Mouse (Mus musculus) olfactory bulb, adult 2 months (tissue): Measurements from ENCODE around the gene Il31ra. TPM values are rescaled to one million over a fixed set of nuclear protein-coding genes. Genes with fewer than 3 reads are reported as not detected.

Experiments
- H3K27ac ChIP-seq: fragments of 200-500 bp; 2 replicates; pipeline ENCODE4 v1.5.1; 2012; ENCODE audit warnings: low read depth, low read length; ENCODE audit not compliant: insufficient read depth
- H3K4me1 ChIP-seq: fragments of 200-500 bp; 2 replicates; pipeline ENCODE4 v1.6.1; 2012; ENCODE audit warnings: low read length; ENCODE audit not compliant: control insufficient read depth, insufficient read depth
- H3K4me3 ChIP-seq: fragments of 200-500 bp; 2 replicates; pipeline ENCODE4 v1.5.1; 2012; ENCODE audit warnings: mild to moderate bottlenecking, low read depth, low read length, moderate library complexity; ENCODE audit not compliant: insufficient read depth
- CTCF ChIP-seq: fragments of 200-500 bp; IDR thresholded peaks from 2 replicates; pipeline ENCODE4 v1.5.1; 2012; ENCODE audit warnings: low read depth, mild to moderate bottlenecking, low read length, moderate library complexity; ENCODE audit not compliant: insufficient read depth
- POLR2A ChIP-seq: fragments of 200-500 bp; IDR thresholded peaks from 2 replicates; pipeline ENCODE4 v1.6.1; 2012; ENCODE audit warnings: mild to moderate bottlenecking, low read depth, low read length, moderate library complexity; ENCODE audit not compliant: insufficient read depth
- WGBS: fragments of 180-500 bp; shearing (Covaris S2); methylation state at CpG from one replicate; pipeline ENCODE4 v1.1.7; 2018; 5-methylcytosine and 5-hydroxymethylcytosine counted together
- polyA plus RNA-seq: library from polyadenylated mRNA; stranded (reverse); fragments of >200 nt; gene quantifications from 2 replicates; pipeline ENCODE4 v1.2.4, GENCODE M21; 2012; ENCODE audit warnings: low replicate concordance; ENCODE audit not compliant: missing spikeins, insufficient read depth, insufficient read length

The Il31ra gene
- polyA plus RNA-seq, 1 experiment, result not detected

DNA sequence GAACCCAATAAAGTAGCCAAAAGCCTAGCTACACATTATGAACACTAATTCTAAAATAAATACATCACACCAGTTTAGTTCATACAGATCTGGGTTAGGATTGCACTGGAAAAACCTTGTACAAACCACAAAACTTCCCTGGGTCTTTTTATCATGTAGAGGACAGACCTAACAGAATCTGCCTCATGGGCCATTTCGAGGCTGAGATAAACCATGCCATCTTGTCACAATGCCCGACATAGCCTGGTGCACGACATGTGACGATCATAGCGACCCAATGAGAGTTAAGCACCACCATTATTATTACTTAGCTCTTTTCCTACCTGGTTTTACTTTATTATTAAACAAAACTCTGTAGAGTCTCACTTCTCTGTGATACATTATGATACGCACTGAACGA, 57.1 kb downstream of the Il31ra start:
- H3K27ac ChIP-seq, result no peak overlapping the region
- WGBS, result 96% methylated on average over 7 of the region's 7 CpGs
- peaks cover 4% of the 10 kb centered on the region for H3K4me1 ChIP-seq
- no peak overlapping the region for H3K4me3 ChIP-seq
- TF ChIP-seq POLR2A, result no peak
- TF ChIP-seq CTCF, result no peak

DNA sequence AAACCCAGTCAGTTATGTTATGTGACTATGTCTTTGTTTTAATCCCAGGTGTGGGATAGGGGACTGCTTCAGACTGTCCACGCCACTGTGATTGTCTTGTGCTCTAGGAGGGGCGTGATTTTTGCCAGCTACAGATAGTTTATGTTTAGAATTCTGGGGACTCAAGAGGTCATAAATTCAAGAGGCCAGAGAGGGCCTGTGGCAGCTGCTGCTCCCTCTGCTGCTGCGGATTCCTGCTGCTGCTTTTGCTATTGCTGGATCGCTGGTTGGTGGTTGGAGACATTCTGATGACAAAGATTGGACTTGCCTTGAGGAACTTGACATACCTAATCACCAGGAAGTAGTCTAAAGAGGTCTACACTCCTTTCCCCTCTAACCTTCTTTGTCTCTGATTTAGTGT, 57.5 kb downstream of the Il31ra start:
- WGBS, result 93% methylated on average over 4 of the region's 4 CpGs
- Histone ChIP-seq H3K27ac (no peak overlapping the region), H3K4me3 (no peak overlapping the region), H3K4me1 (peaks cover 4% of the 10 kb centered on the region)
- TF ChIP-seq POLR2A (no peak), CTCF (no peak)

DNA sequence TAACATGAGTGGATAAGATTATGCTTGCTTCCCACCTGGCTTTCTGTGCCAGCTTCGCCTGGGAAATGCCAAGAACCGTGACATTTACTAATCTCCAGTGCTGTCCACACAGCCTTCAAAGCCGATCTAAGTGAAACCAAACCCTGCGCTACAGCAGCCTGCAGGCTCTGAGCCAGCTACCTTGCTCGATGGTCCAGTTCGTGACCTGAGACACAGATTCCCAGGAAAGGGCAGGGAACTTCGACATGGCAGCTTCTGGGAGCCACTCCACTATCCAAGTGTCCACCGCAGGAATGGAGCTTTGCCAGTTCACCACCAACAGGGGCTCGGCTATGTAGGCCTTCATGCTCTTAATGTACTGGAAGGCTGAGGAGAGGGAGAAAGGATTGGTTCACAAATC, 60.6 kb downstream of the Il31ra start:
- H3K27ac ChIP-seq, result no peak overlapping the region
- WGBS, result 73% methylated on average over 9 of the region's 9 CpGs
- H3K4me1 ChIP-seq, result peaks cover 4% of the 10 kb centered on the region
- H3K4me3 ChIP-seq, result no peak overlapping the region
- TF ChIP-seq POLR2A, result no peak
- no peak for TF ChIP-seq CTCF

DNA sequence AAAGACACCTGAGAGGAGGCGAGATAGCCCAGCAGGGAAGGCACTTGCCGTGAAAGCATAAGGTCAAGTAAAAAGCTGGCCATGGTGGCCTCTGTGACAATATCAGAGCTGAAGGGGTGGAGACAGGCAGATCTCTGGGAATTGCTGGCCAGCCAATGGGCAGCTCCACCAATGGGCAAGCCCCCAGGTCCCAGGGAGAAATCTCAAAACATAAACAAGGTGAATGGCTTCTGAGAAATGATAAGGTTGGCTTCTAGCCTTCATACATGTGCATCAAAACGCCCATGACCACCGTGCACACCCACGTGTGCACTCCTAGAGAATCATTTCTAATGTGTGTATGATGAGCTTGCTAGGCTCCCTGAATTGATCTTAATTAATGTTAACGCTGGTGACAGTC, 61.9 kb downstream of the Il31ra start:
- TF ChIP-seq POLR2A, result no peak
- TF ChIP-seq CTCF, result no peak
- H3K27ac ChIP-seq, result no peak overlapping the region
- H3K4me3 ChIP-seq, result no peak overlapping the region
- 96% methylated on average over 6 of the region's 6 CpGs for WGBS
- peaks cover 4% of the 10 kb centered on the region for H3K4me1 ChIP-seq

DNA sequence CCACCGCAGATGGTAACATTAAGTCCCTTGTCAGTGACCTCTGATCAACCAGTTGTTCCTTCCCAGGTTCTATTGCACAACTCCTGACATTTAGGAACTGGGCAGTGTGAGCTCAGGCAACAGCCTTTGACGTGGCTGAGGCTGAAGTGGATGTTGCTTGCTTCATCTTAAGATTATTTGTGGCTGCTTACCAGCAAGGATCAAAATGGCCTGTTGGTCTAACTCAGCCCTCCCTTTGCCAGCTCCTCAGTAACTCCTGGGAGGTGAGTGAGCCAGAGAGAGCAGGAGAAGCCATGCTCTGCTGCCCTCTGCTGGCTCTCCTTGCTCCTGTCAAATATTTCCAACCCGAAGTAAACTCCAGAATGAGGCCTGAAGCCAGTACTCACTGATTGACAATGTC, 64.3 kb downstream of the Il31ra start:
- H3K27ac ChIP-seq, result no peak overlapping the region
- WGBS, result 39% methylated on average over 3 of the region's 3 CpGs
- TF ChIP-seq CTCF (peak; percentile 54), POLR2A (no peak)
- H3K4me1 ChIP-seq, result peaks cover 4% of the 10 kb centered on the region
- no peak overlapping the region for H3K4me3 ChIP-seq

DNA sequence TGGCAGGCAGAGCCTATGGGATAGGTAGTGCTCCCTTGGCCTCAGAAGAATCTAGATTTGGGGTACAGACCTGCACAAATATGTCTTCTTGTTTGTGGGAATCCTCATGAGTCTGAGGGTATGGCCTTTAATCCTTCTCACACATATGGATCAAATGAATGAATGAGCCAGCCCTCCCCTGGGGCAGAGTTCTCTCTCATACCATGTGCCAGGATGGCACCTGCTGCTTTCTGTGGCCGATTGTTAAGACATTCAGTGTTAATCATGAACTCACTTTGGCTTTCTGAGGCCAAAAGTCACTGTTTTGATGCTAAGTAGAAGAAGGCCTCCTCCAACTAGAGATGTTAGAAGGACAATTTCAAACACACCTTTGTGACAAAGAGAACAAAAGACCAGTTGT, 67.0 kb downstream of the Il31ra start:
- no peak overlapping the region for H3K27ac ChIP-seq
- H3K4me1 ChIP-seq, result no peaks in the 10 kb centered on the region
- no peak overlapping the region for H3K4me3 ChIP-seq
- TF ChIP-seq CTCF (no peak), POLR2A (no peak)
- WGBS, result 57% methylated on average over 1 of the region's 1 CpGs

DNA sequence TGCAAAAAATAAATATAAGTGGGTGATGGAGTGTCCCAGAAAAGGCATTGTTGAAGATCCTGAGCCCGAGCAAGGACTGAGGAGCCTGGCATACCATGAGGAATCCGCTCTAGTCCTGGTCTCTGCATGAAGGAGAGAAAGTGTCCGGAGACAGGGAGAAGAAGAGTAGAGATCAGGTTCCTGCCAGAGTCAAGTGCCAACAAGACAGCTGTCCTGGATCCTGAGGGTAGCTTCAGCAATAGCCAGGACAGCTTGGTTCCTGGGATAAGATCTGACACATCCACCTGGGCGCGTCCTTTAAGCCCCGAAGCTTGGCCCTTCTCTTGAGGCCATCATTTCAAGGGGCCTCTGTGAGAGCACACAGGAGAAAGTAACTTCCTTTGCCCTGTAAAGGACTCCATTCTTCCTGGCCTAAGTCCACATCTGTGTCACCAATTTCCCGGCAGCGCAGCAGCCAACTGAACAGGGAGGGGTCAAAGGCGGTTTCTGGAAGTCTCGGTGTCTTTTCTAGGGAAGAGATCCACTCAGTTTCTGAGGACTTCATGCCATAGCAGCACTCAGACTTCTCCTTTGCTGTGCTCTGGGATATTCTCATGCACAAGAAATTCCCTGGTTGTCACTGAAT, 70.7 kb downstream of the Il31ra start:
- Histone ChIP-seq H3K4me1 (no peaks in the 10 kb centered on the region), H3K27ac (no peak overlapping the region), H3K4me3 (no peak overlapping the region)
- no peak for TF ChIP-seq CTCF
- WGBS, result 92% methylated on average over 10 of the region's 10 CpGs

DNA sequence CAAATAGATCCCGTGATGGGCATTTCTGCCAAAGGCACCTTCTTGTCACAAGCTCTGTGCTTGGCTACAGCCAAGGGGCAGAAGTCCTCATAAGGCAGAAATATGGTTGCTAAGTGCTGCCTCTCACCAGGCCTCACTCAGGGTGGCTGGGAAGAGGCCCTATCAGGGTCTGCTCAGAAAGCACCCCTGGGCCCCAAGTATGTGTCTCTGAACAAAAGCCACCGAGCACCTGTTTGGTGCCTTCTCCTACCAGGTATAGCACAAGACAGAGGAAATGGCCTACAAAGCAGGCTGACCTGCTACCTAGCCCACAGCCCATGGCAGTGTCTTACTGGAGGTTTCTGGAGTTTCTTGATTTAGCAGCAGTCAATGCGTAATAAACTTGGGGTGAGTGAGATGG, 71.3 kb downstream of the Il31ra start:
- no peak overlapping the region for H3K27ac ChIP-seq
- no peaks in the 10 kb centered on the region for H3K4me1 ChIP-seq
- TF ChIP-seq CTCF, result no peak
- no peak for TF ChIP-seq POLR2A
- 92% methylated on average over 3 of the region's 3 CpGs for WGBS
- H3K4me3 ChIP-seq, result no peak overlapping the region

DNA sequence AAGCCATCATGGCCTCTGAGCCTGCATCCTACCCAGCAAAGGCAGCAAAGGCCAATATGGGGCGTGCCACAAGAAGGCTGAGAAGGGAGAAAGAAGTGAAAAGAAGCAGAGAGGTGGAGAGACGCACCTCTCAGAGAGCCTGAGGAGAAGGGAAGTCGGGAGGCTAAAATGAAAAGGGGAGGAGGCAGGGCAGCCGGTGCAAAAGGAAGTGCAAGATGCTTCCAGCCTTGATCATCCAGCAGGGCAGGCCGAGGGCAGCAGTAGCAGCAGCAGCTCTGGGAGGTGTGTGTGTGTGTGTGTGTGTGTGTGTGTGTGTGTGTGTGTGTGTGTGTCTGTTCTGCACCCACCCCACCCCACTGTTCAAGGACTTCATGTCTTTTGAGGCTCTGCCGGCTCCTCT, 71.9 kb downstream of the Il31ra start:
- TF ChIP-seq POLR2A, result no peak
- TF ChIP-seq CTCF, result no peak
- Histone ChIP-seq H3K4me3 (no peak overlapping the region), H3K4me1 (no peaks in the 10 kb centered on the region), H3K27ac (no peak overlapping the region)
- 81% methylated on average over 6 of the region's 6 CpGs for WGBS

DNA sequence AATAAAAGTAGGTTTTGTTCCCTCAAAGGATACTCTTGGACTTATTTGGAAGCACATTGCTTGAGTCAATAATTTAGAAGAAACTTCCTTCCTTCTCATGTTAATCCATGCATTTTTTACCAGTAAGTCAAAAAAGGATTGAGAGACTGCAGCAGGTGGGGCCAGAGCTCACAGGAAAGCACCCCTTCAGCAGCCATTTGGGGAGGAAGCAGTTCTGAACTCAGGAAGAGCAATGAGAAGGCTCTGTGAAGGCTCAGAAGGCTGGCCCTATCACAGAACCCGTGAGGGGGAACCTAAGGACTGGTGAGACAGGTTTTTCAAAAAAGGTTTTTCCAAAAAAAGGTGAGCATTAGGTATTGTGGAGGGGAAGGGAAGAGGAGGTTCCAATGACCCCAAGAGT, 79.6 kb downstream of the Il31ra start:
- peaks cover 4% of the 10 kb centered on the region; the same call in 1 of the 2 replicates for H3K4me1 ChIP-seq
- WGBS, result 87% methylated on average over 1 of the region's 1 CpGs
- H3K27ac ChIP-seq, result no peak overlapping the region
- H3K4me3 ChIP-seq, result no peak overlapping the region
- TF ChIP-seq POLR2A (no peak), CTCF (no peak)
